In genomic region chr15:32243824-32244223, GRCm38 (mm10) we compare ENCODE assay signal across 8 mouse cellular contexts. TPM values are rescaled to one million over a fixed set of nuclear protein-coding genes. Genes with fewer than 3 reads are reported as not detected.
A peak's percentile ranks its signal among the peaks of the same experiment; 100 is the strongest.
DNase-seq lines count a peak whose midpoint lies in the region; ATAC-seq and TF ChIP-seq lines count a peak whose summit lies in the region.

No protein-coding gene starts in this region.

- no peak for ATAC-seq in embryonic facial prominence, embryonic 15.5 days (ENCODE audit: insufficient number of reproducible peaks, low FRiP score, low TSS enrichment, low read depth)
- ATAC-seq in intestine, embryonic 15.5 days: no peak
- ATAC-seq in neural tube, embryonic 12.5 days (ENCODE audit: low FRiP score, low read depth): no peak; the same call in 1 of the 2 replicates

- H3K4me2 ChIP-seq in embryonic facial prominence, embryonic 15.5 days (replicated peaks): peak overlapping the region; percentile 94
- peak overlapping the region; percentile 96 for H3K4me2 ChIP-seq in intestine, embryonic 15.5 days (replicated peaks)
- peak overlapping the region; percentile 87 for H3K4me2 ChIP-seq in neural tube, embryonic 12.5 days (replicated peaks)

- H3K4me3 ChIP-seq in left cerebral cortex, adult 2 months: peak overlapping the region; percentile 67
- H3K4me3 ChIP-seq in embryonic facial prominence, embryonic 15.5 days (replicated peaks): peak overlapping the region; percentile 72
- H3K4me3 ChIP-seq in intestine, embryonic 15.5 days (replicated peaks): peak overlapping the region; percentile 73
- H3K4me3 ChIP-seq in neural tube, embryonic 12.5 days: peak overlapping the region; percentile 58

- H3K9me3 ChIP-seq in embryonic facial prominence, embryonic 15.5 days (replicated peaks): no peaks in the 10 kb centered on the region
- H3K9me3 ChIP-seq in intestine, embryonic 15.5 days: no peaks in the 10 kb centered on the region
- no peaks in the 10 kb centered on the region for H3K9me3 ChIP-seq in neural tube, embryonic 12.5 days

- DNase-seq in left cerebral cortex, adult 2 months (ENCODE audit: extremely low spot score in 1 of 2, low spot score in 2 of 2): no peak
- DNase-seq in left cerebral cortex, postnatal 10 days (ENCODE audit: extremely low spot score in 1 of 2, low spot score in 2 of 2): no peak
- no peak for DNase-seq in thymus, postnatal 25 days
- DNase-seq in left cerebral cortex, postnatal 4 days: no peak
- no peak for DNase-seq in Muller cell, postnatal 12 days (ENCODE audit: inconsistent ontology term)

- peaks cover 10% of the 10 kb centered on the region; the same call in 1 of the 2 replicates for H3K36me3 ChIP-seq in embryonic facial prominence, embryonic 15.5 days
- H3K36me3 ChIP-seq in intestine, embryonic 15.5 days: no peaks in the 10 kb centered on the region
- H3K36me3 ChIP-seq in neural tube, embryonic 12.5 days: no peaks in the 10 kb centered on the region

- H3K27ac ChIP-seq in left cerebral cortex, adult 2 months: no peak overlapping the region
- H3K27ac ChIP-seq in embryonic facial prominence, embryonic 15.5 days (replicated peaks): peak overlapping the region; percentile 88
- peak overlapping the region; percentile 85 for H3K27ac ChIP-seq in intestine, embryonic 15.5 days
- H3K27ac ChIP-seq in neural tube, embryonic 12.5 days: no peak overlapping the region

- no peaks in the 10 kb centered on the region for H3K27me3 ChIP-seq in embryonic facial prominence, embryonic 15.5 days
- no peaks in the 10 kb centered on the region for H3K27me3 ChIP-seq in intestine, embryonic 15.5 days (replicated peaks)
- H3K27me3 ChIP-seq in neural tube, embryonic 12.5 days (replicated peaks): no peaks in the 10 kb centered on the region

- H3K4me1 ChIP-seq in embryonic facial prominence, embryonic 15.5 days: peaks cover 29% of the 10 kb centered on the region
- H3K4me1 ChIP-seq in intestine, embryonic 15.5 days (replicated peaks): 0 out of 2 replicates have a peak, but pooled peaks cover 2% of the 10 kb centered on the region
- H3K4me1 ChIP-seq in neural tube, embryonic 12.5 days: 0 out of 2 replicates have a peak, but pooled peaks cover 9% of the 10 kb centered on the region

- WGBS in embryonic facial prominence, embryonic 15.5 days: 40% methylated on average over 7 of the region's 7 CpGs
- 29% methylated on average over 7 of the region's 7 CpGs for WGBS in intestine, embryonic 15.5 days
- 48% methylated on average over 7 of the region's 7 CpGs for WGBS in neural tube, embryonic 12.5 days

- intact Hi-C loops in left cerebral cortex, adult 2 months (cut with DNase I): loop anchor here (2.0 to 5.0 kb wide), 3 partner anchors 231 to 642 kb away; partner anchors contain the start of genes Cct5 and Fam173b
- intact Hi-C loops in left cerebral cortex, postnatal 10 days (cut with DNase I): loop anchor here (10.0 kb wide), 2 partner anchors 239 to 629 kb away; no protein-coding TSS in a partner anchor
- intact Hi-C loops in left cerebral cortex, postnatal 4 days (cut with DNase I): loop anchor here (2.0 to 10.0 kb wide), 2 partner anchors 475 to 629 kb away; no protein-coding TSS in a partner anchor

- no peak for TF ChIP-seq CTCF in left cerebral cortex, adult 2 months (IDR thresholded peaks at IDR 0.05)

- peak overlapping the region; percentile 31 for H3K9ac ChIP-seq in embryonic facial prominence, embryonic 15.5 days
- H3K9ac ChIP-seq in intestine, embryonic 15.5 days: peak overlapping the region; percentile 64
- H3K9ac ChIP-seq in neural tube, embryonic 12.5 days: no peak overlapping the region

RNA-seq across cellular contexts. Expression of gene Sema5a, which starts 0.8 kb away (rescaled TPM):
- total RNA-seq in left cerebral cortex, adult 2 months (2021): 10 to 100 TPM; 19.1 to 20.8 TPM
- total RNA-seq in left cerebral cortex, postnatal 10 days (2021): 10 to 100 TPM; 31.1 to 31.4 TPM
- 28.6 and 30.8 TPM in 2 replicates for polyA plus RNA-seq in embryonic facial prominence, embryonic 15.5 days (2015; fragmentation: Nextera tagmentation; extraction: Ambion mirVana)
- polyA plus RNA-seq in intestine, embryonic 15.5 days (2015; fragmentation: Nextera tagmentation; extraction: Ambion mirVana): 15.8 and 16.0 TPM in 2 replicates
- 8.8 and 9.3 TPM in 2 replicates for polyA plus RNA-seq in neural tube, embryonic 12.5 days (2016; fragmentation: Nextera tagmentation; extraction: Ambion mirVana)
- 10 to 100 TPM; 21.2 to 26.5 TPM for total RNA-seq in left cerebral cortex, postnatal 4 days (2021)

Comparison
In these comparisons a context has a peak if more than half of its experiments do, and no peak if none do; other contexts are left out.
1. H3K27ac ChIP-seq: peak in embryonic facial prominence, embryonic 15.5 days (single experiment) and intestine, embryonic 15.5 days (single experiment); none in left cerebral cortex, adult 2 months (single experiment) and neural tube, embryonic 12.5 days (single experiment).
2. Peak in every context shown above with its lines, with median percentiles within 50 percentile points of each other: H3K4me3 ChIP-seq and H3K4me2 ChIP-seq.